Mouse (Mus musculus): ENCODE results near the gene Tchp. TPM values are rescaled to one million over a fixed set of nuclear protein-coding genes. Genes with fewer than 3 reads are reported as not detected.
A peak's percentile ranks its signal among the peaks of the same experiment; 100 is the strongest.

Gene Tchp
- total RNA-seq, 1 experiment, result 20.6 TPM

DNA sequence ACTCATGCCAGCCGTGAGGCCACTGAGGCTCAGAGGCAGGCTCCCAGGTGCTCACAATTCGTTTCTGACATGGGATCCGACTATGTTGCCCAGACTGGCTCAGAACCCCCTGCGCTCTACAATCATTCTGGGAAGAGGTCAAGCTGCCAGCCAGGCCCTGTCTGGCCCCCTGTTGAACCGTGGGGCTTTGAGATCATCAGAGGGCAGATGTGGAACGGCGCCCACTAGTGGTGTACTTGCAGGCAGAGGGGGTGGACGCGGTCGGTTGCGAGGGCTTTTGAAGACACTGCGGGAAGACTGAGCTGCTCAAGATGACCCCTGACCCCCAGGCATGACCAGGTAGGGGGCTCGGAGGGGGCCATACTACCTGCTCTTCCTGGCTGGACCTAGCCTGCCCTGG, 34.4 kb upstream of the Tchp start:
- Histone ChIP-seq H3K4me3 (ENCODE audit: insufficient read depth in 1 of 2, low read depth in 1 of 2, low read length in 2 of 2, poor library complexity in 1 of 2, severe bottlenecking in 1 of 2) (no peak overlapping the region), H3K4me1 (ENCODE audit: control insufficient read depth in 2 of 2, insufficient read depth in 2 of 2, low read length in 2 of 2, poor library complexity in 1 of 2) (peaks cover 0 to 23% of the 10 kb centered on the region in 2 experiments; a peak in 2 of 4 replicates), H3K9me3 (ENCODE audit: control insufficient read depth, insufficient read depth, low read depth, low read length) (no peaks in the 10 kb centered on the region), H3K9ac (ENCODE audit: insufficient read depth, low read depth, low read length, poor library complexity, severe bottlenecking) (no peak overlapping the region), H3K27ac (ENCODE audit: insufficient read depth, low read depth, low read length, poor library complexity, severe bottlenecking) (no peak overlapping the region), H3K36me3 (ENCODE audit: control insufficient read depth, insufficient read depth, low read length, poor library complexity, severe bottlenecking) (peaks cover 3% of the 10 kb centered on the region; the same call in 1 of the 2 replicates)
- in situ Hi-C loops (cut with MboI; ENCODE audit: low sequenced_read_pairs in 2 of 2, unreplicated experiment in 2 of 2), result no loop called here
- DNase-seq (ENCODE audit: low read depth, low spot score), result no peak
- TF ChIP-seq CHD2 (IDR thresholded peaks at IDR 0.05; ENCODE audit: low read depth, low read length), result no peak
- TF ChIP-seq HCFC1 (IDR thresholded peaks at IDR 0.05; ENCODE audit: borderline replicate concordance, insufficient read depth, low read length), result no peak
- TF ChIP-seq ZC3H11A (IDR thresholded peaks at IDR 0.05; ENCODE audit: borderline replicate concordance, low read depth, low read length), result no peak

DNA sequence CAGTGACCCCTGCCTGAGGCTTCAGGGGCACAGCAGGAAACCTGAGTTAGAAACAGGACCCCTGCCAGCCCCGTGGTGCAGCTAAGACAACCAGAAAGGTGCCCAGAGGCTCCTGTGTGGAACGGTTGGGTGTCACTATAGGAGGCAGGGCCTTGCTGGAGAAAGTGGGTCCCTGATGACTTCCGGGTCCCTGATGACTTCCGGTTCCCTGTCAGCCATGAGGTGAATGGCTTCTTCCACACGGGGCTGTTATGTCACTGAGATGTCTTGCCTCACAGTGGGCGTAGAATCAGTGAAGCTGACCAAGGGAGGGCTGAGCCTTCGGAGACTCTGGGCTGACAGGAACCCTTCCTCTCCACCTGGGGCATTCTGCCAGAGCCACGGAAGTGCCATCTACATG, 33.0 kb upstream of the Tchp start:
- Histone ChIP-seq H3K4me3 (ENCODE audit: insufficient read depth in 1 of 2, low read depth in 1 of 2, low read length in 2 of 2, poor library complexity in 1 of 2, severe bottlenecking in 1 of 2) (no peak overlapping the region), H3K36me3 (ENCODE audit: control insufficient read depth, insufficient read depth, low read length, poor library complexity, severe bottlenecking) (peaks cover 3% of the 10 kb centered on the region; the same call in 1 of the 2 replicates), H3K9ac (ENCODE audit: insufficient read depth, low read depth, low read length, poor library complexity, severe bottlenecking) (no peak overlapping the region), H3K27ac (ENCODE audit: insufficient read depth, low read depth, low read length, poor library complexity, severe bottlenecking) (no peak overlapping the region), H3K9me3 (ENCODE audit: control insufficient read depth, insufficient read depth, low read depth, low read length) (no peaks in the 10 kb centered on the region), H3K4me1 (ENCODE audit: control insufficient read depth in 2 of 2, insufficient read depth in 2 of 2, low read length in 2 of 2, poor library complexity in 1 of 2) (peaks cover 0 to 23% of the 10 kb centered on the region in 2 experiments; a peak in 2 of 4 replicates)
- TF ChIP-seq CHD2 (IDR thresholded peaks at IDR 0.05; ENCODE audit: low read depth, low read length) (no peak), ZNF384 (IDR thresholded peaks at IDR 0.05; ENCODE audit: low read depth, low read length) (no peak), MAFK (IDR thresholded peaks at IDR 0.05; ENCODE audit: insufficient read depth, low read depth, low read length) (no peak)
- in situ Hi-C loops (cut with MboI; ENCODE audit: low sequenced_read_pairs in 2 of 2, unreplicated experiment in 2 of 2), result no loop called here
- DNase-seq (ENCODE audit: low read depth, low spot score), result no peak

DNA sequence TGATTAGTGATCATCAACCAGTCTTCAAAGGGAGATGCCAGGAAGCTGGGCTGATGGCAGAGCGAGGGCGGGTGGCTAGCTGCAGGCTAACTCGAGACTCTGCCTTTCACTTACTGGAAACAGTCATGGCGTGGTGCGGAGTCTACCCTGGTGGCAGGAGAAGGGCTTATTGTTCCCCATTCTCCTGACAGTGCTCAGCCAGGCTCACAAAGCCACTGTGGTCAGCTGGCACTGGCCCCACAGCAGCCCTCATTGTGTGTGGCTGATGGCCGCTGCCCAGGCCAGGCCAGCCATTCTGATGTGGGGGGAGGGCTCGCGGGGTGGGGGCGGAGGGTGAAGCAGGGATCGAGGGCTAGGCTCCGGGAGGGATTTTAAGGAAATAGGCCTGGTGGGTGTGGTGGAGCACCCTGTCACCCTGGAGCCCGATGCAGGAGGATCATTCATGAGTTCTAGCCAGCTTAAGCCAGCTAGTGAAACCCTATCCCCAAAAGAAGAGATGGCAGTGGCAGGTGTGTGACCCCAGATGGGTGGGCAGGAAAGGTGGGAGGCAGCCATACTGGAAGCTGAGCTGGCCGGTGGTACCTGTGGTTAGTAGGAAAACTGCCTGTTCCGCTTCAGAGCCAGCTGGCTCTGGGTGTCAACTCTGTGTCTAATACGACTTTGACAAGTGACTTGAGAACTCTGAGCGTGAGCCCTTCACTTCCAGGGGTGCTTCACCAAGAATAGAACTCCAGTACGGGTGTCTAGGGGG, 27.5 kb upstream of the Tchp start:
- Histone ChIP-seq H3K9me3 (ENCODE audit: control insufficient read depth, insufficient read depth, low read depth, low read length) (no peaks in the 10 kb centered on the region), H3K4me1 (ENCODE audit: control insufficient read depth in 2 of 2, insufficient read depth in 2 of 2, low read length in 2 of 2, poor library complexity in 1 of 2) (peaks cover 0 to 11% of the 10 kb centered on the region in 2 experiments; a peak in 2 of 4 replicates), H3K9ac (ENCODE audit: insufficient read depth, low read depth, low read length, poor library complexity, severe bottlenecking) (0 out of 2 replicates have a peak overlapping the region, but pooled peaks have one; percentile 15), H3K27ac (ENCODE audit: insufficient read depth, low read depth, low read length, poor library complexity, severe bottlenecking) (no peak overlapping the region), H3K4me3 (ENCODE audit: insufficient read depth in 1 of 2, low read depth in 1 of 2, low read length in 2 of 2, poor library complexity in 1 of 2, severe bottlenecking in 1 of 2) (no peak overlapping the region; a peak in 1 of 4 replicates), H3K36me3 (ENCODE audit: control insufficient read depth, insufficient read depth, low read length, poor library complexity, severe bottlenecking) (peaks cover 3% of the 10 kb centered on the region; the same call in 1 of the 2 replicates)
- no peak for TF ChIP-seq ZNF384 (IDR thresholded peaks at IDR 0.05; ENCODE audit: low read depth, low read length)
- no peak for TF ChIP-seq CHD2 (IDR thresholded peaks at IDR 0.05; ENCODE audit: low read depth, low read length)
- no peak for TF ChIP-seq MAFK (IDR thresholded peaks at IDR 0.05; ENCODE audit: insufficient read depth, low read depth, low read length)
- no peak for TF ChIP-seq ZC3H11A (IDR thresholded peaks at IDR 0.05; ENCODE audit: borderline replicate concordance, low read depth, low read length)
- TF ChIP-seq HCFC1 (IDR thresholded peaks at IDR 0.05; ENCODE audit: borderline replicate concordance, insufficient read depth, low read length), result no peak
- no peak for DNase-seq (ENCODE audit: low read depth, low spot score)
- in situ Hi-C loops (cut with MboI; ENCODE audit: low sequenced_read_pairs in 2 of 2, unreplicated experiment in 2 of 2), result no loop called here

DNA sequence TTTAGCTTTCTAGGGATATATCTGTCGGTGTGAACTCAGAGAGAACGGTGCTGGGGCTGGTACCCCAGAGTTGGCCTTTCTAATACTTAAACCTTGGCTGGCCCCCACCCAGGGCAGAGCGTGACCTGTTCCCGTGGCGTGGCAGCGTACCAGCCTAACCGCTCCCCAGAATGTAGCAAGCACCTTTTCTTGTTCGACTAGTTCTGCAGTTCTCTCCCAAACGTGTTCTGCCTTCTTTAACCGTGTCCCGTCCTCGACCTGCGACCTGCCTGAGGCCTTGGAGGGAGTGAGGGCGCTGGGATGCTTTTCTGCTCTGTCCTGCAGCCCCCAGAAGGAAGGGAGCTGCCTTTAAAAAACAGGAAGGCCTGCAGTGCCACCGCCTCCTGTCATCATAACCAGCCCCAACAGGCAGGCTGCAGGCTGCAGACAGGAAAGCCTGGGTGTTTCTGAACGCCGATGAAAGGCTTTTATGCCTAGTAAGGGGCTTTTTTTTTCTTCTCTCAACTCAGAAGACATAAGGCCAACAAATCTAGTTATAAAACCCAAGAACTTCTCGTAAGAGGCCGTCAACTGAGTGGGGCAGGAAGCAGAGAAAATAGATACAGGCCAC, 26.8 kb upstream of the Tchp start:
- Histone ChIP-seq H3K36me3 (ENCODE audit: control insufficient read depth, insufficient read depth, low read length, poor library complexity, severe bottlenecking) (peaks cover 3% of the 10 kb centered on the region; the same call in 1 of the 2 replicates), H3K9ac (ENCODE audit: insufficient read depth, low read depth, low read length, poor library complexity, severe bottlenecking) (no peak overlapping the region), H3K4me3 (ENCODE audit: insufficient read depth in 1 of 2, low read depth in 1 of 2, low read length in 2 of 2, poor library complexity in 1 of 2, severe bottlenecking in 1 of 2) (no peak overlapping the region), H3K9me3 (ENCODE audit: control insufficient read depth, insufficient read depth, low read depth, low read length) (no peaks in the 10 kb centered on the region), H3K27ac (ENCODE audit: insufficient read depth, low read depth, low read length, poor library complexity, severe bottlenecking) (no peak overlapping the region), H3K4me1 (ENCODE audit: control insufficient read depth in 2 of 2, insufficient read depth in 2 of 2, low read length in 2 of 2, poor library complexity in 1 of 2) (peaks cover 0 to 5% of the 10 kb centered on the region in 2 experiments; a peak in 1 of 4 replicates)
- in situ Hi-C loops (cut with MboI; ENCODE audit: low sequenced_read_pairs in 2 of 2, unreplicated experiment in 2 of 2), result no loop called here
- TF ChIP-seq MAFK (IDR thresholded peaks at IDR 0.05; ENCODE audit: insufficient read depth, low read depth, low read length) (no peak), ZC3H11A (IDR thresholded peaks at IDR 0.05; ENCODE audit: borderline replicate concordance, low read depth, low read length) (no peak), CHD2 (IDR thresholded peaks at IDR 0.05; ENCODE audit: low read depth, low read length) (no peak), HCFC1 (IDR thresholded peaks at IDR 0.05; ENCODE audit: borderline replicate concordance, insufficient read depth, low read length) (no peak), ZNF384 (IDR thresholded peaks at IDR 0.05; ENCODE audit: low read depth, low read length) (no peak)
- no peak for DNase-seq (ENCODE audit: low read depth, low spot score)

All from ES-E14 (cell line).